Mouse (Mus musculus) retina, postnatal 7 days (tissue): ENCODE measurements around the gene Tnfaip1.

Source experiments
- DNase-seq: peaks from one replicate; pipeline ENCODE4 v3.0.0-alpha.2; 2012; ENCODE audit warnings: low read depth, low spot score

Tnfaip1 gene

DNA sequence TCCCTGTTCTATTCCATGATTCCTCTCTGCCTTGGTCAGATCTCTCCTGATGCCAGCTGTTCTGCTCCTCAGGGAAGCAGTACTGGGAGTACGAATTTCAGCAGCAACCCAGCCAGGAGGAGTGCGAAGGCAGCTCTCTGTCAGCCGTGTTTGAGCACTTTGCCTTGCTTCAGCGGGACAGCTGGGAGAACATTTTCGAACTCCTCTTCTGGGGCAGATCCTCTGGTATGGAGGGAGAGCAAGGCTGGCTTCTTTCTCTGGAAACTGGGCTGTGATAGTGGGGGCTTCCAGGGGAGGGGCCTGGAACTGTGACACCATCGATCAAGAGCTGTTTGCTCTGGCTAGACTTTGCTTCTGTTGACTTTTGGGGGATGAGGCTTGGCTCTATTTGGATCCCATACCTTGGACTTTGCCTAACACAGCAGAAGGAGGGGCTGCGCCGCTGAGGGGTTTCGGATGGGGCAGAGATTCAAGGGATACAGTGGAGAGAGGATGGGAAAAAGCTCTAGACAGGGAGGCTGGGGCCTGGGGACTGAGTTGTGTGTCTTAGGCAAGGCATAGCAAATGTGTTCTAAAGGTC is 35.4 kb downstream of the Tnfaip1 start:
- no peak for DNase-seq

DNA sequence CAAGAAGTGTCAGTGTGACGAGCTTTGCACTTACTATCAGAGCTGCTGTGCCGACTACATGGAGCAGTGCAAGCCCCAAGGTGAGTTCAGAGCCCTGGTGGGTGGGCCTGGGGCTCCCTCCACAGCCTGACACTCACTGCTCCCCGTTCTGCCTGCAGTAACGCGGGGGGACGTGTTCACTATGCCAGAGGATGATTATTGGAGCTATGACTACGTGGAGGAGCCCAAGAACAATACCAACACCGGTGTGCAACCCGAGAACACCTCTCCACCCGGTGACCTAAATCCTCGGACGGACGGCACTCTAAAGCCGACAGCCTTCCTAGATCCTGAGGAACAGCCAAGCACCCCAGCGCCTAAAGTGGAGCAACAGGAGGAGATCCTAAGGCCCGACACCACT is 36.6 kb downstream of the Tnfaip1 start:
- DNase-seq = no peak

DNA sequence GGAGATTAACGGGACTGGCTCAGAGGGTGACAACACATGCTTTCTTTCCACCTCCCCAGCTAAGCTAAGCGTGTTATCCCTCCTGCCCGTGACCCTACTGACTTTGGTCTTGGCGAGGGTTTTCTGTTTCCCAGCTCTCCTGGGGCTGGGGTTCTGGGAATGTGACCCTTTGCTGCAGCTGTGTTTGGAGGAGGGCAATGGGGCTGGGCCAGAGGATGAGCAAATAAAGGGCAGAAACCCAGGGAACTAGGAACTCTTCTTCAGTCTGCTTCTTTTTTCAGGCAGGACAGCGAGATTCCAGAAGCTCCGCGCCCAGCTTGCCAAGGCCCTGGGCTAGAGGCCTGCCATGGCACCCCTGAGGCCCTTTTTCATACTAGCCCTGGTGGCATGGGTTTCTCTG is 37.1 kb downstream of the Tnfaip1 start, which contains the start of gene Vtn:
TSS of gene Vtn (plus strand) at position 88 of the 400 bp plus-strand sequence.
- no peak for DNase-seq

DNA sequence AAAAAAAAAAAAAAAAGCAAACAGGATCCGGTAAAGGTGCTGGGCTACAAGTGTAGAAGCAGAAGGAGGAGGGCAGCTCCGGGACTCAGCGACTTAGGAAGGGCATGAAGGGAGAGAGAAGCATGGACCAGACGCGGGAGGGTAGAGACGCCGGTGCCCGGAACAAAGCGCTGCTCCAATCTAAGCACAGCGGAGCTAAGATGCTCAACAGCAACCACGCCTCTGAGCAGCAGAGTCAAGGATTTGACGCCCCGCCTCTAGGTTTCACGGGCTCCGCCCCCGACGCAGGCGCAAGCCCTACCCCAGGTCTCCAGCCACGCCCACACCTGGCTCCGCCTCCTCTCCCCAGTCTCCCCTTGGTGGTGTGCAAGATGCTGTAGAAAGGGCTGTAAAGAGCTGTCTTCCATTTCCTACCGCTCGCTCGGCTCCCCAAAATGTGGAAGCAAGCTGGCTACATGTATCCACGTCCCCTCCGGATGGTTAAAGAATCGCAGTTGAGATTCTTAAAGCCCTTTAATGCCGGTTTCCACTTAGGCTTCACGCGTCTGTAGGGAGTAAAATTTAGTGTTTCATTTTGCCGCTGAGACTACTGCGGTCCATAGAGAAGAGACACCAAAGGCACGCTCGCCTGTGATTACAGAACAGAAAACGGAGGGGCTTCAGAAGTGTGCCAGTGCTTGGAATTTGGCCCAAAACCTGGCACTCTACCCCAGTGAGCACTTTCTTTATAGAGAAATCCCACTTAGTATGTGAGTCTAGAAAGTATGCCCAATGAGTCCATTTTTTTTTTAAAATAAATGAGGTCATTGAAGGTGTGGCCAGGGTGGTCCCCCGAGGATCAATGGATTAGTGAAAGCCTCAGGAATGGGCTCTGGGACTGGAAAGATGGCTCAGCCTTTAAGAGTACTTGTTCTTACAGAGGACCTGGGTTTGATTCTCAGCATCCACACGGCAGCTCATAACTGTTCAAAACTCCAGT is 38.3 kb downstream of the Tnfaip1 start, which contains the start of gene Sarm1:
TSS of gene Sarm1 (minus strand) at position 211 of the 979 bp plus-strand sequence.
- DNase-seq = peak; percentile 91

DNA sequence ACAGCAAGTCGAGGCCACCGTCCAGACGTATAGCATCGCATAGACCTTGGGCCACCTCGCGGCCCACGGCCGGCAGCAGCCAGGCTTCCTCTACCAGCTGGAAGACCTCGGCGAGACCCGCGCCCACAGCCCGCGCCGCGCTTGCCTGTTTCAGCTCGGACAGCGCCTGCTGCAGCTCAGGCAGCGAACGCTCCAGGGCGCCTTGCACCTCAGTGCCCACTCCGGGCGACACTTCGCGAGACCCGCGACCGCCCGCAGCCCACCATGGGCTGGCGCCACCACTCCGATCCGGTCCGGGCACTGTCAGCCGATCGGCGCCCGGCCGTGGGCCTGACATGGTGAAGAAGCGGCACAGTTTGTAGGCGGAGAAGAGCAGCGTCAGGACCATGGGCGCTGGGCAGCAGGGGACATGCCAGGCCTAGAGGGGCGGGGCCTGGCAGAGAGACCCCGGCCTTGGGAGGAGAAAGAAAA is 39.0 kb downstream of the Tnfaip1 start:
- DNase-seq = no peak

DNA sequence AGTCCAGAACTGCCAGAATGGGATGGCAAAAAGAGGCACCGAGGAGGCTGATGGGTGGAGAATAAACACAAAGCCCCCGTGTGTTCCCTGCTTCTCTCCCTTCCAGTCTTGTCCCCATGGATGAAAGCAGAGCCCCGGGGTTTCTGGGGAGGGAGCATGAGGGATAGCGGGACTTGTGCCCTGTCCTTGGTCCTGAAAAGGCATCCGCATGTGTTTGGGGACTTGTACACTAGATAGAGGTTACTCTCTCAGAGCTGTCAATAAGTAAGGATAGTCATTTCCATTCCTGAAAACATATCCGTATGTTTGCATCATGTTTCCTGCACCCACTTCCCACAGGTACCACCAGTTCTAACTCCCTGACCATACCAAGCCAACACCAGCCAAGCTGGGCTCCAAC is 40.2 kb downstream of the Tnfaip1 start:
- no peak for DNase-seq

DNA sequence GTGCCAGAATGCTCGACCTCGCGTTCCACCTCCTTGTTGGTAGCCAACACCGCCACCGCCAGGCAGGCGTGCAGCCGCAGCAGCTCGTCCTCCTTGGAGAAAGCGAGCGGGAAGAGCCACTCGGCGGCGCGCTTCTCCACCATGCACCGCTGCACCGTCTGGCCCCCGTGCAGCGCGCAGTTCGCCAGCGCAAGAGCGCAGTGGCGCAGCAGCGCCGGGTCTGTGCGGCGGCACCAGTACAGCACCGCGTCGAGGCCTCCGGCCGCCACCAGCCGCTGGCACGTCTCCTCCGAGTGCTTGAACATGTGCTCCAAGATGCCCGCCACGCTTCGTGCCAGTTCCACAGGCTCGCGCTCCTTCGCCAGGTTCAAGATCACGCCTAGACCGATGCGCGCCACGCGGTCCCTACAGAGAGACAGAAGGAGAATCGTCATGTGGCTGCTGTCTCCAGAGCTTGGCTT is 45.3 kb downstream of the Tnfaip1 start:
- no peak for DNase-seq

DNA sequence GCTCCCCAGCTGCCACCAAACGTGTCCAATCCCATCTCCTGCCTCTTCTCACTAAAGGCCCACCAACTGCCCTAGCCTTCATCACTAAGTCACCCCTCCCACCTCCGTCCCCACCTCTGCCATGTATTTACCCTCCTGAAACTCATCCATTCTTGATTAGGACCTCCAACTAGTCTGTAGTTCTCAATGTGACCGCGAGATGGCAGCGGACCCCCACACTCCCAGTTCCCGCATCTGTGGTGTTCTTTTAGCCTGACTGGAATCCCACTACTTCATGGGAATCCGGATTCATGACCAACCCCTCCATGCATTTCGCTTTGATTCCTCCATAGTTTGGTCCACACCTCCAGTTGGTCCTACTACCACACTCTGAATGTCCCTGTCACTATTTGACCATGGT is 48.0 kb downstream of the Tnfaip1 start:
- DNase-seq = no peak

DNA sequence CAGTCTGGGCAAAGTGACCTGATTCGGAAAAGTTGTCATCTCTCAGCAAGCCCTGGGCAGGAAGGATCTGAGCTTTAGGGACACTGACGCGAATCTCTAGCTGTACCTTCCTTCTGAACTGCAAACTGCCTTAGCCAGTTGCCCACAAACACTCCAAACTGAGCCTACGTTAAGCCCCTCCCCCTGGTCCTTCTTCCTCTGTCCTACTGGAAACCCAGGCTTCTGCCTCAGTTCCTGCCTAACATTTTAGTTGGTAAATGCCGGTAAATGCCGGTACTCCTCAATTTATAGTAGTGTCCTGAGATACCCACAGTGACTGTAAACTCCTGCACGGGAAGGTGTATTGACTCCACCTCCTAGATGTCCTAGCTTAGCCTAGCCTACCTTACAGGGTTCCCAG is 52.5 kb downstream of the Tnfaip1 start:
- DNase-seq = no peak

DNA sequence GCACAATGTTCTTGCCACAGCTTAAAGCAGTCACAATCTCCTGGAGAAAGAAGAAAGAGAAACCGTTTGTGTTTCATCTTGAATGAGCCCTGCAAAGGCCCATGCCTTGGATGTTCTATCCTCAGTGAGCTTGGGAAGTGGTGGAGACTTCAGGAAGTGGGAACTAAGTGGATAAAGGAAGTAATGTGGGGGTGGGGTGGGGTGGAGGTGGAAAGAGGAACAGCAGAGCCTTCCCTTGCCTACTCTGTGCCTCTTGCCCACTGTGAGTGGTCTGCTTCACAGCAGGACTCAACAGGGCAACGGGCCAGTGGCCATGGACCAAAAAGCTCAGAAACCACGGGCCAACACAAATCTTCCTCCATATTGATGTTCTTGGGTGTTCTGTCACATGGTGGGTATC is 60.8 kb downstream of the Tnfaip1 start:
- no peak for DNase-seq
